Mouse (Mus musculus): ENCODE measurements around the gene Nanog. TPM values are rescaled to one million over a fixed set of nuclear protein-coding genes. Genes with fewer than 3 reads are reported as not detected.
"Not testable (repeated sequence)": the region's sequence is repeated elsewhere in the genome, so short reads cannot be mapped to it uniquely, and the experiment has no call there.

The Nanog gene
- polyA plus RNA-seq, 1 experiment from 2014 or later, result 0.15 TPM

GRCm38 (mm10) chr6:122690082-122690481, 17.2 kb upstream of the Nanog start:
- Histone ChIP-seq H3K9ac (ENCODE audit: low read length) (no peak overlapping the region), H3K27ac (ENCODE audit: low read depth) (no peak overlapping the region), H3K4me3 (ENCODE audit: low read depth, low read length) (no peak overlapping the region), H3K36me3 (ENCODE audit: control insufficient read depth, insufficient read depth, low read length) (no peaks in the 10 kb centered on the region), H3K4me2 (ENCODE audit: low read length) (no peak overlapping the region), H3K4me1 (replicated peaks; ENCODE audit: control insufficient read depth, insufficient read depth, low read length) (no peaks in the 10 kb centered on the region), H3K27me3 (replicated peaks; ENCODE audit: control insufficient read depth, insufficient read depth, low read length) (no peaks in the 10 kb centered on the region), H3K9me3 (ENCODE audit: control insufficient read depth, low read length) (no peaks in the 10 kb centered on the region)
- ATAC-seq (replicated peaks; ENCODE audit: low FRiP score, low TSS enrichment, low read depth), result no peak
- WGBS, result 84% methylated on average over 5 of the region's 5 CpGs
- DNase-seq (ENCODE audit: low spot score), result no peak

DNA sequence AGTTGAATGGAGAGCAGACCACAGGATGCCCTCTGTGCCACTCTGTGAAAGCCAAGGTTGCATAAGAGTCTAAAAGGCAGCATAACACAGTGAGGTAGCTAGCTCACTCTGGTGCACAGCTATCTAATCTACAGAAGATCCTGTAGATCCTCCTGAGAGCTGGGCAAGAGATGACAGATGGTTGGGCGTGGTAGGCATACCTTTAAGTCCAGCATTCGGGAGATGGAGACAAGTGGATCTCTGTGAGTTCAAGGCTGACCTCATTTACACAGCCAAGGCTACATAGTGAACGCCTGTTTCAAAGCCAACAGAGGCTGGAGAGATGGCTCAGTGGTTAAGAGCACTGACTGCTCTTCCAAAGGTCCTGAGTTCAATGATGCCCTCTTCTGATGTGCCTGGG, 11.9 kb upstream of the Nanog start:
- no peak overlapping the region for H3K4me3 ChIP-seq (ENCODE audit: low read depth, low read length)
- H3K9me3 ChIP-seq (ENCODE audit: control insufficient read depth, low read length), result no peaks in the 10 kb centered on the region
- H3K27ac ChIP-seq (ENCODE audit: low read depth), result no peak overlapping the region
- no peaks in the 10 kb centered on the region for H3K4me1 ChIP-seq (replicated peaks; ENCODE audit: control insufficient read depth, insufficient read depth, low read length)
- WGBS, result 84% methylated on average over 3 of the region's 3 CpGs
- H3K27me3 ChIP-seq (replicated peaks; ENCODE audit: control insufficient read depth, insufficient read depth, low read length), result no peaks in the 10 kb centered on the region
- no peaks in the 10 kb centered on the region for H3K36me3 ChIP-seq (ENCODE audit: control insufficient read depth, insufficient read depth, low read length)
- no peak overlapping the region for H3K9ac ChIP-seq (ENCODE audit: low read length)
- DNase-seq (ENCODE audit: low spot score) (no peak), ATAC-seq (replicated peaks; ENCODE audit: low FRiP score, low TSS enrichment, low read depth) (no peak)
- H3K4me2 ChIP-seq (ENCODE audit: low read length), result no peak overlapping the region

- not testable (repeated sequence) for H3K4me1 ChIP-seq (replicated peaks; ENCODE audit: control insufficient read depth, insufficient read depth, low read length); H3K9ac ChIP-seq (ENCODE audit: low read length); H3K4me3 ChIP-seq (ENCODE audit: low read depth, low read length); ATAC-seq (replicated peaks; ENCODE audit: low FRiP score, low TSS enrichment, low read depth); H3K27me3 ChIP-seq (replicated peaks; ENCODE audit: control insufficient read depth, insufficient read depth, low read length); H3K27ac ChIP-seq (ENCODE audit: low read depth); H3K4me2 ChIP-seq (ENCODE audit: low read length); H3K36me3 ChIP-seq (ENCODE audit: control insufficient read depth, insufficient read depth, low read length); H3K9me3 ChIP-seq (ENCODE audit: control insufficient read depth, low read length); DNase-seq (ENCODE audit: low spot score)
- 88% methylated on average over 2 of the region's 2 CpGs for WGBS
These were observed 7.7 kb upstream of the Nanog start for GRCm38 (mm10) chr6:122699628-122700027.

GRCm38 (mm10) chr6:122701816-122702215, 5.5 kb upstream of the Nanog start:
- H3K4me3 ChIP-seq (ENCODE audit: low read depth, low read length), result 0 out of 2 replicates have a peak overlapping the region, but pooled peaks have one; percentile 28
- WGBS, result 82% methylated on average over 5 of the region's 5 CpGs
- no peak overlapping the region for H3K4me2 ChIP-seq (ENCODE audit: low read length)
- no peaks in the 10 kb centered on the region for H3K9me3 ChIP-seq (ENCODE audit: control insufficient read depth, low read length)
- no peaks in the 10 kb centered on the region for H3K36me3 ChIP-seq (ENCODE audit: control insufficient read depth, insufficient read depth, low read length)
- H3K9ac ChIP-seq (ENCODE audit: low read length), result no peak overlapping the region
- 0 out of 2 replicates have a peak overlapping the region, but pooled peaks have one; percentile 77 for H3K27ac ChIP-seq (ENCODE audit: low read depth)
- peaks cover 6% of the 10 kb centered on the region; the same call in 1 of the 2 replicates for H3K4me1 ChIP-seq (replicated peaks; ENCODE audit: control insufficient read depth, insufficient read depth, low read length)
- no peaks in the 10 kb centered on the region for H3K27me3 ChIP-seq (replicated peaks; ENCODE audit: control insufficient read depth, insufficient read depth, low read length)
- ATAC-seq (replicated peaks; ENCODE audit: low FRiP score, low TSS enrichment, low read depth) (no peak), DNase-seq (ENCODE audit: low spot score) (no peak)

DNA sequence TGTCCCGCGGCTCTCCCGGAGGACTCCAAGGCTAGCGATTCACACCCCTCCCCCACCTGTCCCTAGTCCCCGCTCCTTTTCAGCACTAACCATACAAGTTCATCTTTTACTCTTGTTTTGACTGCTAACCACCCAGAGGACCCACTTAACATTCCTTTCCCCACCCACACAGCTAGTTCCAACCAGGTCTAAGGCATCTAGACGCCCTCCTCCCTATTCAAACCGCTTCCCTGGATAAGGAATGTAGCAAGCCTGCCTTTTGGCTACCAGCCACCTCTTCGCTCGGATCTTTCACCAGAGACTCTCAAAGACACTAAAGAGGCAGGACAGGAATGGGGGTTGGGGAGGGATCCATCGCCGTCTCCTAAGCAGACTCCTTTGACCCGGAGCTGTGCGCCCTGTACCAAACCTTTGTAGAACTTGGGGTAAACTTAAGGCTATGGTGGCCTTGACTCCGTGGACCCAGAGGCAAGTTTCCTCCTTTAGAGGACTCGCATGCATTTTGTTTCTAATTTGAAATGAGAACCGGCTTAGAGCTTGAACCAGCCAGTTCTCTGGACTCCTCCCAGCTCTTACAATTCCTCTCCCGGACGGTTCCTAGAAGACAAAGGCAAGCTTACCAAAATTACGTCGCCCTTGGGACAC, 4.7 kb upstream of the Nanog start:
- peak overlapping the region; percentile 28 for H3K4me3 ChIP-seq (ENCODE audit: low read depth, low read length)
- peak; percentile 79 for ATAC-seq (replicated peaks; ENCODE audit: low FRiP score, low TSS enrichment, low read depth)
- no peaks in the 10 kb centered on the region for H3K9me3 ChIP-seq (ENCODE audit: control insufficient read depth, low read length)
- H3K9ac ChIP-seq (ENCODE audit: low read length), result peak overlapping the region; percentile 46
- H3K4me2 ChIP-seq (ENCODE audit: low read length), result peak overlapping the region; percentile 56
- peaks cover 6% of the 10 kb centered on the region; the same call in 1 of the 2 replicates for H3K4me1 ChIP-seq (replicated peaks; ENCODE audit: control insufficient read depth, insufficient read depth, low read length)
- DNase-seq (ENCODE audit: low spot score), result peak; percentile 77
- H3K27me3 ChIP-seq (replicated peaks; ENCODE audit: control insufficient read depth, insufficient read depth, low read length), result no peaks in the 10 kb centered on the region
- H3K36me3 ChIP-seq (ENCODE audit: control insufficient read depth, insufficient read depth, low read length), result no peaks in the 10 kb centered on the region
- 7% methylated on average over 20 of the region's 20 CpGs for WGBS
- peak overlapping the region; percentile 77 for H3K27ac ChIP-seq (ENCODE audit: low read depth)

DNA sequence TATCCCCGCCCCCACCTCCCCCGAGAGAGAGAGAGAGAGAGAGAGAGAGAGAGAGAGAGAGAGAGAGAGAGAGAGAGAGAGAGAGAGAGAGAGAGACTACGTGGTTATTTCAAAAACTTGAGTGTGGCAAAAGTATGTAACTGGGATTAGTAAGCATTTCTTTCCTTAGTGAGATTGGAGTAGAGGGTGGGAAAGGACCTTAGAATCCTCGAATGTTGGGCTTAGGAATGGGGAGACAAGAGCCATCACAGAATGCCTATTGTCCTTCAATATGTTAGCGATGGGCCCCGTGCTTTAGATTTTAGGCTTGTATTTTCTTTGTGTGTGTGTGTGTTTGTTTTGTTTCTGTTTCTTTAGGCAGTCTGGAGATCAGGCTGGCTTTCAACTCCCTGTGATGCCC, 4.0 kb upstream of the Nanog start:
- Histone ChIP-seq H3K9ac (ENCODE audit: low read length) (no peak overlapping the region), H3K4me1 (replicated peaks; ENCODE audit: control insufficient read depth, insufficient read depth, low read length) (peaks cover 6% of the 10 kb centered on the region; the same call in 1 of the 2 replicates), H3K27me3 (replicated peaks; ENCODE audit: control insufficient read depth, insufficient read depth, low read length) (no peaks in the 10 kb centered on the region), H3K4me2 (ENCODE audit: low read length) (no peak overlapping the region; the same call in 1 of the 2 replicates), H3K36me3 (ENCODE audit: control insufficient read depth, insufficient read depth, low read length) (no peaks in the 10 kb centered on the region), H3K27ac (ENCODE audit: low read depth) (no peak overlapping the region), H3K9me3 (ENCODE audit: control insufficient read depth, low read length) (no peaks in the 10 kb centered on the region), H3K4me3 (ENCODE audit: low read depth, low read length) (no peak overlapping the region)
- DNase-seq (ENCODE audit: low spot score), result no peak
- no peak for ATAC-seq (replicated peaks; ENCODE audit: low FRiP score, low TSS enrichment, low read depth)
- 25% methylated on average over 6 of the region's 6 CpGs for WGBS

DNA sequence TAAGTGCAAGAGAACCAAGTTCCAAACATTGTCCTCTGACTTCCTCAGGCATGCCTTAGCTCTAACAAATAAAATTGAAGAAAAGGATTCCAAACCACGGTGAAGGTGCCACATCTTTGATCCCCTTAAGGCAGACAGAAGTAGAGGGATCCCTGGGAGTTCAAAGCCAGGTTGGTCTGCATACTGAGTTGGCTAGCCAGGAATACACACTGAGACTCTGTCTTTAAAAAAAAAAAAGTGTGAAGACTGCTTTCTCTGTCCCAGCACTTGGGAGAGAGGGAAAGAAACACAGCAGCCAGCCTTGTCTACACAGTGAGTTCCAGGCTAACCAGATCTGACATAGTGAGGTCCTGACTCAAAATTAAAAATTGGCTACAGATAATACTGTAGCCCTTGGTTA, 3.6 kb upstream of the Nanog start:
- ATAC-seq (replicated peaks; ENCODE audit: low FRiP score, low TSS enrichment, low read depth), result no peak
- no peaks in the 10 kb centered on the region for H3K36me3 ChIP-seq (ENCODE audit: control insufficient read depth, insufficient read depth, low read length)
- WGBS, result 39% methylated on average over 1 of the region's 1 CpGs

DNA sequence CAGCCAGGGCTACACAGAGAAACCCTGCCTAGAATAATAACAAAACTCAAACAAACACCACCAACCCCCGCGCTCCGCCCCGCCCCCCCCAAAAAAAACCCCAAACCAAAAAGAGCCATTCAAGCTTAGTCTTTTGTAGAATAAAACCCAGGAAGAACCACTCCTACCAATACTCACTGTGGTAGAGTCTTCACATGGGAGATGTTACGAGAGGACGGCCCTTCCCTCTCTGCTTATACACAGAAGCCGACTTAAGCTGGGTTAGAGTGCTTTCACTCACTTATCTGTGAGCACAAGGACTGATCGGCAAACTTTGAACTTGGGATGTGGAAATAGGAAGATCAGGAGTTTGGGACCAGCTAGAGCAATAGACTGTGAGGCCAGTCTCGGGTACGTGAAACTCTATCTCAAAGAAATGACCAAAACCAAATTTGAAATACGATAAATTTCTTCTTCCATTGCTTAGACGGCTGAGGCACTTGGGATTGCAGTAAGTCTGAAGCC, 900 bp upstream of the Nanog start:
- H3K36me3 ChIP-seq (ENCODE audit: control insufficient read depth, insufficient read depth, low read length), result no peaks in the 10 kb centered on the region
- ATAC-seq (replicated peaks; ENCODE audit: low FRiP score, low TSS enrichment, low read depth), result no peak
- WGBS, result 72% methylated on average over 12 of the region's 12 CpGs
- DNase-seq (ENCODE audit: low spot score), result no peak
- no peak overlapping the region for H3K9ac ChIP-seq (ENCODE audit: low read length)
- H3K27ac ChIP-seq (ENCODE audit: low read depth), result no peak overlapping the region
- H3K9me3 ChIP-seq (ENCODE audit: control insufficient read depth, low read length), result no peaks in the 10 kb centered on the region
- peaks cover 6% of the 10 kb centered on the region; the same call in 1 of the 2 replicates for H3K4me1 ChIP-seq (replicated peaks; ENCODE audit: control insufficient read depth, insufficient read depth, low read length)
- H3K4me2 ChIP-seq (ENCODE audit: low read length), result no peak overlapping the region
- H3K27me3 ChIP-seq (replicated peaks; ENCODE audit: control insufficient read depth, insufficient read depth, low read length), result no peaks in the 10 kb centered on the region
- H3K4me3 ChIP-seq (ENCODE audit: low read depth, low read length), result no peak overlapping the region

More for the DNA sequence above, 3.6 kb upstream of the Nanog start:
- Histone ChIP-seq H3K27me3 (replicated peaks; ENCODE audit: control insufficient read depth, insufficient read depth, low read length) (no peaks in the 10 kb centered on the region), H3K27ac (ENCODE audit: low read depth) (no peak overlapping the region), H3K4me2 (ENCODE audit: low read length) (no peak overlapping the region), H3K9ac (ENCODE audit: low read length) (no peak overlapping the region), H3K4me3 (ENCODE audit: low read depth, low read length) (no peak overlapping the region), H3K4me1 (replicated peaks; ENCODE audit: control insufficient read depth, insufficient read depth, low read length) (peaks cover 6% of the 10 kb centered on the region; the same call in 1 of the 2 replicates), H3K9me3 (ENCODE audit: control insufficient read depth, low read length) (no peaks in the 10 kb centered on the region)
- DNase-seq (ENCODE audit: low spot score), result no peak

GRCm38 (mm10) chr6:122708826-122709225, 1.5 kb downstream of the Nanog start:
- WGBS, result 72% methylated on average over 4 of the region's 4 CpGs
- ATAC-seq (replicated peaks; ENCODE audit: low FRiP score, low TSS enrichment, low read depth), result no peak
- Histone ChIP-seq H3K27ac (ENCODE audit: low read depth) (no peak overlapping the region), H3K36me3 (ENCODE audit: control insufficient read depth, insufficient read depth, low read length) (no peaks in the 10 kb centered on the region), H3K4me2 (ENCODE audit: low read length) (no peak overlapping the region), H3K9me3 (ENCODE audit: control insufficient read depth, low read length) (no peaks in the 10 kb centered on the region), H3K4me3 (ENCODE audit: low read depth, low read length) (no peak overlapping the region), H3K9ac (ENCODE audit: low read length) (no peak overlapping the region), H3K4me1 (replicated peaks; ENCODE audit: control insufficient read depth, insufficient read depth, low read length) (no peaks in the 10 kb centered on the region), H3K27me3 (replicated peaks; ENCODE audit: control insufficient read depth, insufficient read depth, low read length) (no peaks in the 10 kb centered on the region)
- DNase-seq (ENCODE audit: low spot score), result no peak
